Mouse (Mus musculus) intestine, postnatal 0 days (tissue): ENCODE measurements around the gene Tmcc3. TPM values are rescaled to one million over a fixed set of nuclear protein-coding genes. Genes with fewer than 3 reads are reported as not detected.

Source experiments
- ATAC-seq: fragments of 200-750 bp; cut with Nextera tagmentation; 2 replicates; pipeline ENCODE4 v1.8.0; 2017; ENCODE audit warnings: mild to moderate bottlenecking, moderate TSS enrichment, moderate library complexity
- H3K27ac ChIP-seq: fragments of 300-500 bp; sonication (generic); 2 replicates; pipeline ENCODE4 v1.5.1; 2014; ENCODE audit warnings: mild to moderate bottlenecking, low read depth, low read length, moderate library complexity
- H3K27me3 ChIP-seq: fragments of 300-500 bp; sonication (generic); replicated peaks from 2 replicates; pipeline ENCODE4 v1.6.1; 2014; ENCODE audit warnings: low read length, mixed read lengths; ENCODE audit not compliant: control insufficient read depth, insufficient read depth
- H3K36me3 ChIP-seq: fragments of 300-500 bp; sonication (generic); 2 replicates; pipeline ENCODE4 v1.6.1; 2014; ENCODE audit warnings: mild to moderate bottlenecking, moderate library complexity; ENCODE audit not compliant: control insufficient read depth, insufficient read depth
- H3K4me1 ChIP-seq: fragments of 300-500 bp; sonication (generic); replicated peaks from 2 replicates; pipeline ENCODE4 v1.6.1; 2014; ENCODE audit warnings: antibody characterized with exemption, low read length, mixed read lengths; ENCODE audit not compliant: control insufficient read depth, insufficient read depth
- H3K4me2 ChIP-seq: fragments of 300-500 bp; sonication (generic); replicated peaks from 2 replicates; pipeline ENCODE4 v1.6.1; 2014; ENCODE audit warnings: low read depth, mild to moderate bottlenecking, moderate library complexity
- H3K4me3 ChIP-seq: fragments of 300-500 bp; sonication (generic); 2 replicates; pipeline ENCODE4 v1.5.1; 2014; ENCODE audit warnings: low read depth, low read length
- H3K9ac ChIP-seq: fragments of 300-500 bp; sonication (generic); 2 replicates; pipeline ENCODE4 v1.6.1; 2014; ENCODE audit warnings: mild to moderate bottlenecking, low read depth, low read length
- H3K9me3 ChIP-seq: fragments of 300-500 bp; sonication (generic); 2 replicates; pipeline ENCODE4 v1.6.1; 2016; ENCODE audit warnings: mixed run types; ENCODE audit not compliant: control insufficient read depth
- CTCF ChIP-seq: sonication (generic); IDR thresholded peaks from 2 replicates; pipeline ENCODE4 v1.5.1; 2016; ENCODE audit warnings: low read depth, mild to moderate bottlenecking, control low read depth, antibody characterized with exemption, moderate library complexity
- WGBS: fragments of 180-500 bp; shearing (Covaris S2); extraction: QIAGEN DNeasy Blood & Tissue Kit; methylation state at CpG from one replicate; pipeline ENCODE4 v1.1.7; 2014; 5-methylcytosine and 5-hydroxymethylcytosine counted together
- polyA plus RNA-seq: library from polyadenylated mRNA; unstranded; fragments of >200 nt; fragmentation: Nextera tagmentation; extraction: Ambion mirVana; gene quantifications from 2 replicates; pipeline ENCODE4 v1.2.1, GENCODE M21; 2015

The Tmcc3 gene
- polyA plus RNA-seq, 1 experiment from 2014 or later = 10.0 TPM

- Histone ChIP-seq H3K27ac (peak overlapping the region; percentile 75), H3K36me3 (no peaks in the 10 kb centered on the region), H3K4me1 (no peaks in the 10 kb centered on the region), H3K27me3 (no peaks in the 10 kb centered on the region), H3K9ac (peak overlapping the region; percentile 75), H3K4me2 (peak overlapping the region; percentile 96), H3K9me3 (no peaks in the 10 kb centered on the region), H3K4me3 (peak overlapping the region; percentile 86)
- peak; percentile 81 for ATAC-seq
- under 1% methylated on average over 27 of the region's 34 CpGs for WGBS
- peak; percentile 81 for TF ChIP-seq CTCF
Observed at GRCm38 (mm10) chr10:94515179-94515545, 203.4 kb downstream of the Tmcc3 start.

- H3K9me3 ChIP-seq = no peaks in the 10 kb centered on the region
- H3K36me3 ChIP-seq = no peaks in the 10 kb centered on the region
- H3K4me3 ChIP-seq = peak overlapping the region; percentile 86
- peak overlapping the region; percentile 75 for H3K9ac ChIP-seq
- no peak for TF ChIP-seq CTCF
- no peak; the same call in 1 of the 2 replicates for ATAC-seq
- no peak overlapping the region for H3K27ac ChIP-seq
- H3K4me1 ChIP-seq = no peaks in the 10 kb centered on the region
- H3K4me2 ChIP-seq = peak overlapping the region; percentile 96
- WGBS = 6% methylated on average over 10 of the region's 10 CpGs
- no peaks in the 10 kb centered on the region for H3K27me3 ChIP-seq
Observed at GRCm38 (mm10) chr10:94515583-94515982, 203.8 kb downstream of the Tmcc3 start.

GRCm38 (mm10) chr10:94519887-94520286, 208.1 kb downstream of the Tmcc3 start:
- Histone ChIP-seq H3K9me3 (no peaks in the 10 kb centered on the region), H3K36me3 (no peaks in the 10 kb centered on the region), H3K4me3 (no peak overlapping the region), H3K4me2 (no peak overlapping the region), H3K27me3 (no peaks in the 10 kb centered on the region), H3K27ac (no peak overlapping the region), H3K4me1 (no peaks in the 10 kb centered on the region), H3K9ac (no peak overlapping the region)
- no peak for ATAC-seq
- WGBS = 58% methylated on average over 7 of the region's 7 CpGs
- no peak for TF ChIP-seq CTCF

- no peak overlapping the region for H3K27ac ChIP-seq
- H3K4me3 ChIP-seq = no peak overlapping the region
- no peak for ATAC-seq
- TF ChIP-seq CTCF = no peak
- WGBS = 63% methylated on average over 17 of the region's 17 CpGs
- H3K4me2 ChIP-seq = peak overlapping the region; percentile 30
- H3K27me3 ChIP-seq = no peaks in the 10 kb centered on the region
- no peaks in the 10 kb centered on the region for H3K9me3 ChIP-seq
- H3K36me3 ChIP-seq = no peaks in the 10 kb centered on the region
- H3K9ac ChIP-seq = no peak overlapping the region
- H3K4me1 ChIP-seq = no peaks in the 10 kb centered on the region
Observed at GRCm38 (mm10) chr10:94520306-94521106, 208.8 kb downstream of the Tmcc3 start.

GRCm38 (mm10) chr10:94521107-94521401, 209.3 kb downstream of the Tmcc3 start:
- Histone ChIP-seq H3K36me3 (no peaks in the 10 kb centered on the region), H3K4me3 (no peak overlapping the region), H3K9ac (no peak overlapping the region), H3K9me3 (no peaks in the 10 kb centered on the region), H3K4me2 (peak overlapping the region; percentile 30; the same call in 1 of the 2 replicates), H3K4me1 (no peaks in the 10 kb centered on the region), H3K27me3 (no peaks in the 10 kb centered on the region), H3K27ac (no peak overlapping the region)
- 50% methylated on average over 3 of the region's 3 CpGs for WGBS
- no peak for TF ChIP-seq CTCF
- no peak for ATAC-seq

- H3K4me2 ChIP-seq = no peak overlapping the region
- H3K9ac ChIP-seq = no peak overlapping the region
- 0 out of 2 replicates have a peak, but pooled peaks have one; percentile 9 for TF ChIP-seq CTCF
- no peak overlapping the region for H3K4me3 ChIP-seq
- H3K27ac ChIP-seq = no peak overlapping the region
- ATAC-seq = no peak
- H3K36me3 ChIP-seq = no peaks in the 10 kb centered on the region
- H3K4me1 ChIP-seq = no peaks in the 10 kb centered on the region
- no peaks in the 10 kb centered on the region for H3K27me3 ChIP-seq
- 53% methylated on average over 10 of the region's 10 CpGs for WGBS
- no peaks in the 10 kb centered on the region for H3K9me3 ChIP-seq
Observed at GRCm38 (mm10) chr10:94521776-94522175, 210.0 kb downstream of the Tmcc3 start.

GRCm38 (mm10) chr10:94523297-94523696, 211.5 kb downstream of the Tmcc3 start:
- Histone ChIP-seq H3K27me3 (no peaks in the 10 kb centered on the region), H3K4me1 (no peaks in the 10 kb centered on the region), H3K4me2 (no peak overlapping the region), H3K27ac (no peak overlapping the region), H3K36me3 (no peaks in the 10 kb centered on the region), H3K9me3 (no peaks in the 10 kb centered on the region), H3K4me3 (no peak overlapping the region), H3K9ac (no peak overlapping the region)
- 81% methylated on average over 8 of the region's 8 CpGs for WGBS
- no peak for TF ChIP-seq CTCF
- ATAC-seq = no peak
